Mouse (Mus musculus): ENCODE data around the gene Rab3a.

Rab3a gene

GRCm38 (mm10) chr8:70769858-70770257 lies 15.4 kb downstream of the Rab3a start:
- ChIA-PET POLR2A (interaction anchor here in 3 of 4 experiments (0.5 to 12.9 kb wide), 33 partner anchors 7 to 511 kb away, joined by 3 to 163 read pairs (median 6); partner anchors contain the start of genes Arrdc2 (in 3 of the 3), Jund (in 3 of the 3), Mpv17l2 (in 2 of the 3) and Pik3r2 (in 2 of the 3)), CTCF (interaction anchor here (0.5 to 3.9 kb wide), 45 partner anchors 9 to 421 kb away, joined by 3 to 27 read pairs (median 4); partner anchors contain the start of genes Arrdc2 (in 3 of the 4), Gm3336 (in 3 of the 4), Mpv17l2 (in 2 of the 4) and Lsm4 (in 1 of the 4))

GRCm38 (mm10) chr8:70770748-70771147 lies 16.3 kb downstream of the Rab3a start:
- CTCF ChIA-PET, result interaction anchor here in 2 of 4 experiments (0.6 to 3.9 kb wide), 10 partner anchors 13 to 1476 kb away, joined by 3 to 27 read pairs (median 4); partner anchors contain the start of genes Gm3336 (in 1 of the 2) and Rab3a (in 1 of the 2)

GRCm38 (mm10) chr8:70771217-70771616 lies 16.7 kb downstream of the Rab3a start:
- ChIA-PET POLR2A (interaction anchor here in 3 of 4 experiments (1.0 to 12.9 kb wide), 14 partner anchors 9 to 73 kb away, joined by 3 to 163 read pairs (median 7); partner anchors contain the start of genes Arrdc2 (in 3 of the 3), Jund (in 2 of the 3), Gm3336 (in 1 of the 3) and Mpv17l2 (in 1 of the 3)), CTCF (interaction anchor here in 1 of 4 experiments (0.9 to 1.3 kb wide), 4 partner anchors 8 to 73 kb away, joined by 3 to 4 read pairs (median 3); partner anchors contain the start of gene Gm3336)

More at GRCm38 (mm10) chr8:70770748-70771147, 16.3 kb downstream of the Rab3a start:
- POLR2A ChIA-PET, result interaction anchor here in 3 of 4 experiments (0.6 to 12.9 kb wide), 23 partner anchors 6 to 512 kb away, joined by 3 to 163 read pairs (median 6); partner anchors contain the start of genes Arrdc2 (in 3 of the 3), Jund (in 2 of the 3), Gm3336 (in 1 of the 3) and Mpv17l2 (in 1 of the 3)

GRCm38 (mm10) chr8:70772075-70772474 lies 17.6 kb downstream of the Rab3a start:
- POLR2A ChIA-PET, result interaction anchor here in 3 of 4 experiments (0.6 to 12.9 kb wide), 13 partner anchors 9 to 262 kb away, joined by 3 to 163 read pairs (median 8); partner anchors contain the start of genes Arrdc2 (in 2 of the 3), Mpv17l2 (in 2 of the 3), Jund (in 1 of the 3) and Lsm4 (in 1 of the 3)
- CTCF ChIA-PET, result interaction anchor here (0.5 to 2.9 kb wide), 6 partner anchors 8 to 151 kb away, joined by 3 to 10 read pairs (median 4); no protein-coding TSS in a partner anchor

- CTCF ChIA-PET, result interaction anchor here (0.5 to 2.9 kb wide), 5 partner anchors 9 to 412 kb away, joined by 3 to 10 read pairs (median 4); no protein-coding TSS in a partner anchor
- POLR2A ChIA-PET, result interaction anchor here in 3 of 4 experiments (0.7 to 12.9 kb wide), 16 partner anchors 9 to 263 kb away, joined by 3 to 163 read pairs (median 4); partner anchors contain the start of genes Arrdc2 (in 2 of the 3), Lsm4 (in 2 of the 3), Jund (in 1 of the 3) and Mpv17l2 (in 1 of the 3)
Observed at GRCm38 (mm10) chr8:70772890-70773289, 18.4 kb downstream of the Rab3a start.

GRCm38 (mm10) chr8:70773410-70773809 lies 18.9 kb downstream of the Rab3a start:
- ChIA-PET CTCF (interaction anchor here in 2 of 4 experiments (1.1 to 2.9 kb wide), 4 partner anchors 10 to 55 kb away, joined by 3 to 10 read pairs (median 4); partner anchors contain the start of gene Gm3336 (in 1 of the 2)), POLR2A (interaction anchor here in 3 of 4 experiments (0.7 to 12.9 kb wide), 16 partner anchors 9 to 263 kb away, joined by 3 to 163 read pairs (median 4); partner anchors contain the start of genes Arrdc2 (in 3 of the 3), Lsm4 (in 2 of the 3), Pgpep1 (in 1 of the 3) and Uba52 (in 1 of the 3))

- POLR2A ChIA-PET, result interaction anchor here in 3 of 4 experiments (0.8 to 12.9 kb wide), 16 partner anchors 9 to 123 kb away, joined by 3 to 163 read pairs (median 4); partner anchors contain the start of genes Arrdc2 (in 3 of the 3), Lsm4 (in 2 of the 3), Jund (in 1 of the 3) and Pgpep1 (in 1 of the 3)
Observed at GRCm38 (mm10) chr8:70773833-70774232, 19.4 kb downstream of the Rab3a start.

GRCm38 (mm10) chr8:70774740-70775139 lies 20.3 kb downstream of the Rab3a start:
- ChIA-PET CTCF (interaction anchor here in 2 of 4 experiments (1.1 to 2.9 kb wide), 3 partner anchors 11 to 47 kb away, joined by 3 to 10 read pairs (median 4); no protein-coding TSS in a partner anchor), POLR2A (interaction anchor here in 3 of 4 experiments (1.0 to 12.9 kb wide), 16 partner anchors 9 to 166 kb away, joined by 3 to 163 read pairs (median 6); partner anchors contain the start of genes Arrdc2 (in 2 of the 3), Jund (in 2 of the 3), Rpl18a (in 2 of the 3) and Mast3 (in 1 of the 3))

More at GRCm38 (mm10) chr8:70773833-70774232, 19.4 kb downstream of the Rab3a start:
- CTCF ChIA-PET, result interaction anchor here in 2 of 4 experiments (0.5 to 2.9 kb wide), 5 partner anchors 10 to 55 kb away, joined by 3 to 10 read pairs (median 3); partner anchors contain the start of gene Gm3336 (in 1 of the 2)

- POLR2A ChIA-PET, result interaction anchor here in 2 of 4 experiments (0.5 to 12.9 kb wide), 17 partner anchors 9 to 166 kb away, joined by 3 to 163 read pairs (median 10); partner anchors contain the start of genes Jund (in 2 of the 2), Rpl18a (in 2 of the 2), Arrdc2 (in 1 of the 2) and Mast3 (in 1 of the 2)
- CTCF ChIA-PET, result interaction anchor here in 1 of 4 experiments (1.2 to 2.0 kb wide), 2 partner anchors 12 to 22 kb away, joined by 4 to 7 read pairs; no protein-coding TSS in a partner anchor
Observed at GRCm38 (mm10) chr8:70775227-70775626, 20.7 kb downstream of the Rab3a start.

- POLR2A ChIA-PET, result interaction anchor here in 3 of 4 experiments (0.5 to 12.9 kb wide), 57 partner anchors 7 to 255 kb away, joined by 3 to 163 read pairs (median 6); partner anchors contain the start of genes Arrdc2 (in 3 of the 3), Mpv17l2 (in 3 of the 3), Jund (in 2 of the 3) and Lsm4 (in 2 of the 3)
- CTCF ChIA-PET, result interaction anchor here in 1 of 4 experiments (1.7 to 2.0 kb wide), 3 partner anchors 9 to 21 kb away, joined by 3 to 7 read pairs (median 5); partner anchors contain the start of gene Mpv17l2
Observed at GRCm38 (mm10) chr8:70775851-70776495, 21.5 kb downstream of the Rab3a start.

GRCm38 (mm10) chr8:70776496-70777444 lies 22.3 kb downstream of the Rab3a start, which contains the start of gene Pik3r2:
Gene Pik3r2 (minus strand): TSS chr8:70776713.
- CTCF ChIA-PET, result interaction anchor here in 2 of 4 experiments (1.0 to 2.0 kb wide), 6 partner anchors 10 to 68 kb away, joined by 3 to 8 read pairs (median 5); partner anchors contain the start of gene Mpv17l2 (in 1 of the 2)
- POLR2A ChIA-PET, result interaction anchor here (0.6 to 12.9 kb wide), 82 partner anchors 8 to 794 kb away, joined by 3 to 163 read pairs (median 4); partner anchors contain the start of genes Arrdc2 (in 3 of the 4), Jund (in 3 of the 4), Mpv17l2 (in 3 of the 4) and Ell (in 2 of the 4)

- ChIA-PET CTCF (interaction anchor here in 2 of 4 experiments (1.0 to 1.4 kb wide), 4 partner anchors 10 to 65 kb away, joined by 3 to 4 read pairs (median 4); no protein-coding TSS in a partner anchor), POLR2A (interaction anchor here in 3 of 4 experiments (0.7 to 12.9 kb wide), 16 partner anchors 9 to 118 kb away, joined by 3 to 163 read pairs (median 4); partner anchors contain the start of genes Arrdc2 (in 2 of the 3), Mast3 (in 1 of the 3), Mpv17l2 (in 1 of the 3) and Rpl18a (in 1 of the 3))
Observed at GRCm38 (mm10) chr8:70780093-70780492, 25.6 kb downstream of the Rab3a start.

GRCm38 (mm10) chr8:70786291-70787050 lies 32.0 kb downstream of the Rab3a start:
- CTCF ChIA-PET, result interaction anchor here in 2 of 4 experiments (0.5 to 3.0 kb wide), 4 partner anchors 11 to 420 kb away, joined by 3 to 15 read pairs (median 4); partner anchors contain the start of gene Arrdc2 (in 1 of the 2)
- POLR2A ChIA-PET, result interaction anchor here (0.5 to 10.9 kb wide), 29 partner anchors 9 to 643 kb away, joined by 3 to 163 read pairs (median 5); partner anchors contain the start of genes Arrdc2 (in 3 of the 4), Pik3r2 (in 3 of the 4), Jund (in 2 of the 4) and Mast3 (in 2 of the 4)

GRCm38 (mm10) chr8:70787051-70787445 lies 32.6 kb downstream of the Rab3a start:
- ChIA-PET POLR2A (interaction anchor here (0.5 to 10.9 kb wide), 30 partner anchors 8 to 644 kb away, joined by 3 to 163 read pairs (median 5); partner anchors contain the start of genes Arrdc2 (in 3 of the 4), Jund (in 3 of the 4), Pik3r2 (in 3 of the 4) and Haus8 (in 1 of the 4)), CTCF (interaction anchor here in 2 of 4 experiments (0.5 to 3.0 kb wide), 4 partner anchors 10 to 421 kb away, joined by 3 to 15 read pairs (median 4); no protein-coding TSS in a partner anchor)
